Mouse (Mus musculus) 3T3-L1 (cell line): Measurements from ENCODE around the gene Mlh1.
A peak's percentile ranks its signal among the peaks of the same experiment; 100 is the strongest.

Experiments
- DNase-seq: peaks from one replicate; pipeline ENCODE4 v3.0.0-alpha.2; 2015; ENCODE audit warnings: low read depth, low spot score

The Mlh1 gene

DNA sequence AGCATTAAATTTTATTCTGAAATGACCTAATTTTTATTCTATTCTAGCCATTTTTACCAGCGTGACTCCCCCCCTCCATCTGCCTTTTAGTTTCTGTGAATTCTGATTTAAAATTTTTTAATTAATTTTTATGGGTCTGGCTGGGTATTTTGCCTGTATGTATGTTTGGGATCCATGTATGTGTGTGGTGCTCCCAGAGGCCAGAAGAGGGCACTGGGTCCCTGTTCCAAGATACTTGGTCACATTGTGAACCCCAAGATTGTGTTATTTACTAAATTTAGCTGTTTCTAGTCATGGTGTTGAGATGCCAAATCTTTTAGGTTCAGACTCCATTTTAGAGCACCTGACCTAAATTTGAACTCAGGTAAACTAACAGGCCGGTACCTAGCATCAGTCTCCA, 14.9 kb upstream of the Mlh1 start:
- no peak for DNase-seq

DNA sequence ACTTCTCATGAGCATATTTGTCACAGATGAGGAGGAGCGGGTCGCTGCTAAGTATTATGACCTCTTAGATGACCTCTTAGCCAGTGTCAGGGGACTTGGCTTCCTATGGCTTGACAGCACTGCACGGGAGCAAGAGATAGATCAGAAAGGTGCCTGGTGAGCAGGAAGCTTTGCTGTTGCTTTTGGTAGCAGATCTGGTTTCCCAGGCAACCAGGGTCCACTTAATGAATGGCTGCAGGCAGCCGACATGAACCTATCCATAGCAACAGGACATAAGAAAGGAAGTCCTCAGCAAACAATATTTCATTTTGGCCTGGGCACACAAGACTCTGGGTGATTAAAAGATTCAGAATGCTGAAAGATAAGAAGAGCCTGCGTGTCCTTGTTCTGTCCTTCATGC, 14.1 kb upstream of the Mlh1 start:
- no peak for DNase-seq

DNA sequence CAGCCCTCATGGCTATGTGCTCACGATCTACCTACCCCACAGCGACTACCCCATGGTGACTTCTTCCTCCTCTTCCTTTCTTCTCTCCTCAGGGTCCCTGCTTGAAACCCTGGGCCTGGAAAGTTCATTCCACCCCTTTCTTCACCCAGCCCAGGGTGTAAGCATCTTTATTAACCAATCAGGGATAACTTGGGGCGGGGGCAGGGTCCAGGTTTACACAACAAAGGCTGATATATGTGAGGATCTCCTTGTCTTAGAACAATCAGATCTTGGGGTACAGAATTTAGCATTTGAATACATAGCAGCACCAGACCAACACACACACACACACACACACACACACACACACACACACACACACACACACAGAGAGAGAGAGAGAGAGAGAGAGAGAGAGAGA, 13.5 kb upstream of the Mlh1 start:
- DNase-seq = no peak

GRCm38 (mm10) chr9:111275156-111275555, 3.6 kb upstream of the Mlh1 start:
- DNase-seq = no peak

DNA sequence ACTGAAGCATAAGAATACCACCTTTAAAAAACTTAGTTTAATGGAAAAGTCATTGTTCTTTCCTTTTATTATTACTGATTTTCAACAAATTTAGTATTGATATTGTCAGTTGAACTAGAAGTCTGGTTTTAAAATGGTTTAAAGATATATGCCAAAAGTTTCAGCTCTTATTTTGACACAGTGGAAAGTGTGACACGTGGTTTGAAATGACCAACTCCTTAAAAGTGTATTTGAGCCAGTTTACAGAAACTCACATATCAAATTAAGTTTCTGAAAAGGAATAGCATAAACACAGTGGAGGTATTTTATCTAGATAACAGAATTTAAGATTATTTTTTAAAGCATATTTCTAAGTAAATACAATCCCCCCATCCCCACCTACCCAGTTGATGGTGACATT, 2.4 kb upstream of the Mlh1 start:
- no peak for DNase-seq

DNA sequence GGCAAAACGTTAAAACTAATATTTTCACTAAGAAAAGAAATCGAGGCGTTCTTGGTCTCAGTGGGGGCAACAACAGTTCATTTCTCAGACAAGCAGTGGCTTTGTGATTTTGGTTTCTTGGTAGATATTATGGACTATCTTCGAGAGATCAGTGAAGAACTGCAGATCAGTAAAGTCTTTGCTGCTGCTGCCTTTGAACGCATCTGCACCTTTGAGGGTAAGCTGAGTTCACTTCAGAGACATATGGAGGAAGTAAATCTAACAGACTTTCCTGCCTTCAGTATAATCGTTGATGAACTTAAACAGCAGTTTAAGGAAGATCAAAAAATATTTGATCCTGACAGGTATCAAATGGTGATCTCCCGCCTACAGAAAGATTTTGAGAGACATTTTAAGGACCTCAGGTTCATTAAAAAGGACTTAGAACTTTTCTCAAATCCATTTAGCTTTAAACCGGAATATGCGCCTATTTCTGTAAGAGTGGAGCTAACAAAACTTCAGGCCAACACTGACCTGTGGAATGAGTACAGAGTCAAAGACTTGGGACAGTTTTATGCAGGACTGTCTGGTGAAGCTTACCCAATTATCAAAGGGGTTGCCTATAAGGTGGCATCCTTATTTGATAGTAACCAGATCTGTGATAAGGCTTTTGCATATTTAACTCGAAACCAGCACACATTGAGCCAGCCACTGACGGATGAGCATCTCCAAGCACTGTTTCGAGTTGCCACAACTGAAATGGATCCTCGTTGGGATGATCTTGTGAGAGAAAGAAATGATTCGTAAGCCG, 1.6 kb upstream of the Mlh1 start:
- no peak for DNase-seq

DNA sequence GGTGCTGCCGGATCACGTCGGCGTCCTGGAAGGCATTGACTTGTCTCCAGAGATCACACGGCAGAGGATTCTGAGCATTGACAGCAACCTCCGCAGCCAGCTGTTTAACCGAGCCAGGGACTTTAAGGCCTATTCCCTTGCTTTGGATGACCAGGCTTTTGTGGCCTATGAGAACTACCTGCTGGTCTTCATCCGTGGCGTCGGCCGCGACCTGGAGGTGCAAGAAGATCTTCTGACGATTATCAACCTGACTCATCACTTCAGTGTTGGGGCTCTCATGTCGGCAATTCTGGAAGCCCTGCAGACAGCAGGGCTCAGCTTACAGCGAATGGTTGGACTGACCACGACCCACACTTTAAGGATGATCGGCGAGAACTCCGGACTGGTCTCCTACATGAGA, 765 bp upstream of the Mlh1 start:
- DNase-seq = peak; percentile 41

GRCm38 (mm10) chr9:111271056-111271433, 546 bp downstream of the Mlh1 start:
- peak; percentile 47 for DNase-seq

DNA sequence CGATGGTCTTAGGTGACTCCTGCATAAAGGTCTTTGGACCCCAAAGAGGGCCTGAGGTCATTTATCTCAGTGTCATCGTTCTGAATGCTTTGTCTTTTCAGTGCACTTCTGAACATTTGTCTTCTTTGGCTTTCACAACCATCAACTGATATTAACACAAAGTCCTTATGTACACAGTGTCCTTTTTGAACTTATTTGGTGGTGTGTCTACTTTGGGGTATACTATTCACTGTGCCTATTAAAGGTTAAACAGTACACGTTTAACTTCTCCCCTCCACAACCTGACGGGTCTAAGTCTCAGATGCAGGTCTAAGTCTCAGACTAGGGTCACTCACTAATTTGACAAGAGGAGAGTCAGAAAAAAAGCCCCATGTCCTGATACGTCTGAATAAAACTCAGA, 985 bp downstream of the Mlh1 start:
- no peak for DNase-seq

GRCm38 (mm10) chr9:111267998-111268397, 3.6 kb downstream of the Mlh1 start:
- no peak for DNase-seq

DNA sequence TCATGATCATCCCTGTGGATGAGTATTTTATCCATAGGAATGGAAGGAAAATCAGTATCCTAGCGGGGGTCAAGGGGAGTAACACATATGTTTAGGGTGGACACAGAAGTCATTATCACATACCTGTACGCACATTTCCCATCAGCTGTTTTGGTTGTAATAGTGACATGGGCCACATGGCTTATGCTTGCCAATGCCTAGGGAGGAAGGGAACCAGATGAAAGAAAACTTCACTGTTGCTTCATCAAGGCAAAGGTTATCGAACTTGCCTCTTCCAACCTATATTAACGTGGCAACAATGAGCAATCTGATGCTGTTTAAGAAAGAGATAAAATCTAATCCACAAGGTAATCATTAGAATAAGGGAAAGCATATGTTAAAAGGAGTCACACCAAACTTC, 10.2 kb downstream of the Mlh1 start:
- DNase-seq = no peak

DNA sequence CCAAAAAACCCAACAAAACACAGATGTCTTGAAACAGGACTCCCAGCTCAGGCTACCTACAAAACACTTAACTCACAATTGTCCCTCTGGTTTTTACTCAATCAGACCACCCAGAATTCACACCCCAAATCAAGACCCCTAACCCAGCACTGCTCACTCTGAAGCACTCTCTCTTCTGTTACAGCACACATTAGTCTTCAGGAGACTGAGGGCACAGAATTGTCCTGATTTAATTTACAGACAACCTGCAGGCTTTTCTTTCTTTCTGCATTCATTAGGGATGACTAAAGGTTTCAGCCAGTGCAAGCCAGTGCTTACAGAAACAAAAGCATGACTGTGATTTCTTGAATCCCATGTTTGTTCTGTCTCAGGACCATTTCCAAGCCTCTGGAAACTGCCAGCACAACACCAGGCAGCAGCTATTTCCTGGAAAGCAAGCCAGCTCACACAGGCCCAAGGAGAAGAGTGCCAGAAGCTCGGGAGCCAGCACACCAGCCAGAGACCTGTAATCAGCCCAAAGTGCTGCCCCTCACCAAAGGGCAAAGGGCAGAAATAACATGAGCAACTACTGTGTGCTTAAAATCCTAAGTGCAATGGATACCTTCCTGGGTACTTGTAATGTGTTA, 11.1 kb downstream of the Mlh1 start:
- DNase-seq = peak; percentile 59

GRCm38 (mm10) chr9:111252161-111252869, 19.3 kb downstream of the Mlh1 start:
- DNase-seq = no peak

DNA sequence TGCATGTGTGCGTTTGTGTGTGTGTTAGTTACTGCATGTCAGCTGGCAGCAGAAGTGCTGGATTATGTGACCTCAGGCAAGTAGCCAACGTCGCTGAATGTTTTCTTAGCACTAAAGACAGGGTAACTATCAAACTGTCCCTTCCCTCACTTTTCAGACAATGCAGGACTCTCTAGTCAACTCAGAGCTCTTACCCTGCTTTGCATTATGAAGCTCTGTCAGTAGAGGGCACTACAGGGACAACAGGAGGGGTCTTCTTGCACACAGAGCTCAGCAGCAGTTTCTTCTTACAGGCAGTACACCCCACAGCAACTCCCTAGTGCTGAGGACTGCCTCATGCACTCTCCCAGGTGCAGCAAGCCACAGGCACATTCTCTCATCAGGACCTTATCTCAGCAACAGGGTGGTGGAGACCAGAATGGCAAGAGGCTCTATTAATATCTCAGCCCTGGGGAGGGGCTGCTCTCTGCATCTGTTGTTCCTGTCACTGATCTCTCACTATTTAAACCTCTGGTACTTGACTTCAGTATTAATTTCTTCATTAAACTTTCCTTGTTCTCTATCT, 23.8 kb downstream of the Mlh1 start:
- DNase-seq = peak; percentile 46

DNA sequence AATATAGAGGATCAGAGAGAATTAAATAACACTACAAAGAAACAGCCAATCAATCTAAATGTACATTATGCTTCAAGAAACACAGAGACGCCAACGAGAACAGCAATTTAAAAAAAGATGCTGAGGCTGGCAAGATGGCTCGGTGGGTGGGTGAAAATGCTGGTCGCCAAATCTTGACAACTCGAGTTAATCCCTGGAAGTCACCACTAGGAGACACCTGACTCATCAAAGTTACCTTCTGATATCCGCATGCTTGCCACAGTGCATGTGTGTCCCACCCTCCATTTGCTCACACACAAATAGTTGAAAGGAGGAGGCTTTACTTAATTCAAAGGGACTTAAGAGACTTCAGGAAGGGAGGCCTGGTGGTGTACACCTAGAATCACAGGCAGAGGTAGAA, 26.0 kb downstream of the Mlh1 start:
- no peak for DNase-seq

- DNase-seq = no peak
Measured at GRCm38 (mm10) chr9:111243384-111243783, 28.2 kb downstream of the Mlh1 start.

DNA sequence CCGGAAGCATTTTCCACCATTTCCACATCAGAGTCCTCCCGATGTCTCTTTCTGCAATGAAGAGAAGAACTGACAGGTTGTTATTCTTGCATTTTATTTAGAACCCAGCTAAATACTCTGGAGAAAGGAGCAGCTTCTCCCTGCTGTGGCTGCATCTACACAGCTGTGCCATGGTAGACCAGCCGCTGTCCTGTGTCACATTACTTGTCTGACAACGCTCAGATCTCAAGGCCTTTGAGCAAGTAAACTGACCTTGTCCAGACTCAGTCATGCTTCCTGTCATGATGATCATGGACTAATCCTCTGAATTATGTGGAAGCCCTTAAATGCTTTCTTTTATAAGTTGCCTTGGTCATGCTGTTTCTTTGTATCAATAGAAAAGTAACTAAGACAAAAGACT, 31.8 kb downstream of the Mlh1 start:
- no peak for DNase-seq

DNA sequence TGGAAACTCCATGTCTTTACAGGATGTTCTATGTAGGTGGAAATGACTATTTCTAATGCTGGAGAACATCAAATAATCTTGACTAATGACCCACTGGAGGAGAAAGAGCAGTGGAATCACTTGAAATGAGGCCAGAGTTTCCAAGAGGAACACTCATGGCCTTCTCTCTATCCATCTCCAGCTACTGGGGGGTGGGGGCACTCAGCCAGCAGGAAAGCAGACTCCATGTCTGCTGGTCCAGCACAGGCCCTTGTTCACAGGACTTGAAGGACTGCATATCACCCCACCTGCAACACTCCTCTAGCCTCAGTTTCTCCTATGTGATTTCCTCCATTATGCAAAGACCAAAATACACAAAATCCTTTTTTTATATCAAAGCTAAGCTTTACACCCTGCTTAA, 33.9 kb downstream of the Mlh1 start:
- no peak for DNase-seq

GRCm38 (mm10) chr9:111234701-111235100, 36.9 kb downstream of the Mlh1 start:
- DNase-seq = peak; percentile 12

- no peak for DNase-seq
Measured at GRCm38 (mm10) chr9:111228446-111228845, 43.1 kb downstream of the Mlh1 start.

DNA sequence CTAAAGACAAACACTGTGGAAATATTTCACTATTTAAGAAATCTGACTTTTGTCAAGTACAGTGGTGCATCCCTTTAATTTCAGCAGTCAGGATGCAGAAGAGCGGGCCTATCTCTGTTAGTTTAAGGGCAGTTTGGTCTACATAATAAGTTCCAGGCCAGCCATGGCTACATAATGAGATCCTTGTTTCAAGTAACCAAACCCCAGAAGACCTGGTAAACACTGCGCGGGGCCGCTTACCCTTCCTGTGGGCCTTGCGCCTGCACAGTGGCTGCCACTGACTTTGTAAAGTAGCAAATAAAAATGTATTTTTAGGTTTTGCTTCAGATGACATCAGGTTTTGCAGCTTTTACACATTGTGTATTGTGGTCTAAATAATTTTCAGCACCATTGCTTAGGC, 48.2 kb downstream of the Mlh1 start:
- no peak for DNase-seq

DNA sequence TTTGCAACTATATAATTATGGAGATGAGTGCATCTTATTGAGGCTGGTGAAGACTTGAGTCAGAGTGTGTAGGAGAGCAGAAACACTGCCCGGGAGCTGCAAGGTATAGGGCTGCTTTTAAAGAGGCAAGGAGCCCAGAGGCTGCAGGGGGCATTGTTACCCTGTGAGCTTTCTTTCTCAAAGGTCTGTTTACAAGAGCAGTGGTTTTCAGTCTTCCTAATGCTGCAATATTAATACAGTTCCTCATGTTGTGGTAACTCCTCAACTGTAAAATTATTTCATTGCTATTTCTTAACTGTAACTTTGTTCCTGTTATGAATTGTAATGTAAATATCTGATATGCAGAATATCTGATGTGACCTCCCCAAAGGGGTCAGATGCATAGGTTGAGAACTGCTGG, 50.0 kb downstream of the Mlh1 start:
- DNase-seq = no peak
